Mouse (Mus musculus): ENCODE measurements around the gene Adnp.

- TF ChIP-seq CTCF (IDR thresholded peaks at IDR 0.05; ENCODE audit: control insufficient read depth, insufficient read depth, low read length) (peak; percentile 56), POLR2A (IDR thresholded peaks at IDR 0.05; ENCODE audit: borderline replicate concordance, control insufficient read depth, low read depth, low read length) (no peak)
Observed at GRCm38 (mm10) chr2:168252639-168253292, 45.9 kb upstream of the Adnp start.
